Mouse (Mus musculus) liver, embryonic 12.5 days (tissue): ENCODE measurements around the gene Acot7. TPM values are rescaled to one million over a fixed set of nuclear protein-coding genes. Genes with fewer than 3 reads are reported as not detected.
"Not testable (repeated sequence)": the region's sequence is repeated elsewhere in the genome, so short reads cannot be mapped to it uniquely, and the experiment has no call there.

Experiments
- ATAC-seq: fragments of 200-750 bp; cut with Nextera tagmentation; 2 replicates; pipeline ENCODE4 v1.8.0; 2017; ENCODE audit warnings: moderate number of reproducible peaks, mild to moderate bottlenecking, moderate library complexity
- H3K27ac ChIP-seq: fragments of 300-500 bp; sonication (generic); 2 replicates; pipeline ENCODE4 v1.5.1; 2016; ENCODE audit warnings: mild to moderate bottlenecking
- H3K27me3 ChIP-seq: fragments of 300-500 bp; sonication (generic); replicated peaks from 2 replicates; pipeline ENCODE4 v1.6.1; 2016; ENCODE audit warnings: mild to moderate bottlenecking, moderate library complexity
- H3K36me3 ChIP-seq: fragments of 300-500 bp; sonication (generic); 2 replicates; pipeline ENCODE4 v1.6.1; 2016; ENCODE audit warnings: mild to moderate bottlenecking, moderate library complexity
- H3K4me1 ChIP-seq: fragments of 300-500 bp; sonication (generic); 2 replicates; pipeline ENCODE4 v1.6.1; 2016
- H3K4me2 ChIP-seq: fragments of 300-500 bp; sonication (generic); 2 replicates; pipeline ENCODE4 v1.6.1; 2016; ENCODE audit warnings: mild to moderate bottlenecking, moderate library complexity
- H3K4me3 ChIP-seq: fragments of 300-500 bp; sonication (generic); 2 replicates; pipeline ENCODE4 v1.5.1; 2016; ENCODE audit warnings: mild to moderate bottlenecking, moderate library complexity
- H3K9ac ChIP-seq: fragments of 300-500 bp; sonication (generic); 2 replicates; pipeline ENCODE4 v1.6.1; 2016; ENCODE audit warnings: mild to moderate bottlenecking, moderate library complexity
- H3K9me3 ChIP-seq: fragments of 300-500 bp; sonication (generic); replicated peaks from 2 replicates; pipeline ENCODE4 v1.6.1; 2016; ENCODE audit warnings: mild to moderate bottlenecking, moderate library complexity
- WGBS: fragments of 180-500 bp; shearing (Covaris S2); methylation state at CpG from one replicate; pipeline ENCODE4 v1.1.7; 2016; ENCODE audit not compliant: insufficient replicate concordance; 5-methylcytosine and 5-hydroxymethylcytosine counted together
- polyA plus RNA-seq: library from polyadenylated mRNA; unstranded; fragments of >200 nt; fragmentation: Nextera tagmentation; extraction: Ambion mirVana; gene quantifications from 2 replicates; pipeline ENCODE4 v1.2.1, GENCODE M21; 2016

Acot7 gene
- polyA plus RNA-seq, 1 experiment from 2014 or later: 36.2 TPM

DNA sequence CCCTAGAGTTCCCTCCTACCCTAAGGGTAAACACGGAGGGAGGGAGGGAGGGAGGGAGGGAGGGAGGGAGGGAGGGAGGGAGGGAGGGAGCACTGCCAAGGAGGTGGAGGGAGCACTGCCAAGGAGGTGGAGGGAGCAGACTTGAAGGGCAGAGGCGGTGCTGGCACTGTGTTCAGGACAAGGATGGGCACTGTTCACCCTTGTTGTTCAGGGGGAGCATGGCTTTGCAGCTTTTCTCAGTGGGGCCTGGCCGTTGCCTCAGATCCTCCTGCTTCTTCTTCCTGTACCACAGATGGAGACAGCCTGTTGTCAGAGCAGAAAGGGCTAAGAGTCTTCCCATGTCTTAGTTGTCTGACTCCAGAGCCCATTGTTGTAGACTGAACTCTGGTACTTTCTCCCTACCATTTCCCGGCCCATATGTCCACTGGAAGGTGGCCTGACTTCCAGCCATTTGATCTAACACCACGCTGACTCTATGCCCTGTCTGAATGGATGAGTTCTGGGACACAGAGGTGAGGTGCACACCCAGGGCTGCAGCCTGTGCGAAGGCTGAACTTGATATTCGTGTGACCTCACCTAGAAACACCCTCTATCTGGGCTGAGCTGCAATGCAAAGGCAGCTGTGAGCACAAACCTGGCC lies 43.0 kb downstream of the Acot7 start:
- Histone ChIP-seq H3K9ac (no peak overlapping the region), H3K27me3 (no peaks in the 10 kb centered on the region), H3K4me1 (no peaks in the 10 kb centered on the region), H3K36me3 (peaks cover 5% of the 10 kb centered on the region; the same call in 1 of the 2 replicates), H3K4me2 (no peak overlapping the region), H3K4me3 (no peak overlapping the region), H3K9me3 (no peaks in the 10 kb centered on the region), H3K27ac (no peak overlapping the region)
- WGBS: 58% methylated on average over 7 of the region's 7 CpGs
- 0 out of 2 replicates have a peak, but pooled peaks have one; percentile 11 for ATAC-seq

- no peak overlapping the region for H3K9ac ChIP-seq
- 0 out of 2 replicates have a peak, but pooled peaks have one; percentile 17 for ATAC-seq
- 66% methylated on average over 9 of the region's 9 CpGs for WGBS
- no peaks in the 10 kb centered on the region for H3K27me3 ChIP-seq
- no peak overlapping the region for H3K4me2 ChIP-seq
- no peaks in the 10 kb centered on the region for H3K9me3 ChIP-seq
- no peak overlapping the region for H3K4me3 ChIP-seq
- peaks cover 5% of the 10 kb centered on the region; the same call in 1 of the 2 replicates for H3K36me3 ChIP-seq
- H3K27ac ChIP-seq: no peak overlapping the region
- no peaks in the 10 kb centered on the region for H3K4me1 ChIP-seq
Observed at GRCm38 (mm10) chr4:152221411-152221887, 43.5 kb downstream of the Acot7 start.

DNA sequence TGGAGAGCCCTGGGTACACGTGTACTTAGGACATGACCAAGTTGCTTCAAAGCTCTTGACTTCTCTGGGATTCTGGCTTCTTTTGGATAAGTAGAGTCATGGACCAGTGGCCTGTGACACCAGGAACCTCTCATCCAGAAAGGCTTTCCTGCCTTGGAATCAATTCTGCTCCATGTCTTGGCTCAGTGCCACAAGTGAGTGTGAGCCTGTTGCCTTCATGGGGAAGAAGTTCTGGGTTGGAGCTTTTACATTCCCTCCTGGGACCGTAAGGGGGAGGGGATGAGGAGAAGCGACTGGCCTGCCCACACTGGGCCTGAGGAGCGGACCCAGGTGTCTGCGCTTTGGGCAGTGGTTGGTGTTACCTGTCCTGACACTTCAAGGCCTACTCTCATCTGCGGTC lies 44.2 kb downstream of the Acot7 start:
- WGBS: 73% methylated on average over 6 of the region's 6 CpGs
- no peak for ATAC-seq
- H3K4me1 ChIP-seq: no peaks in the 10 kb centered on the region
- no peak overlapping the region for H3K4me2 ChIP-seq
- H3K27me3 ChIP-seq: no peaks in the 10 kb centered on the region
- H3K9me3 ChIP-seq: no peaks in the 10 kb centered on the region
- no peak overlapping the region for H3K4me3 ChIP-seq
- no peak overlapping the region for H3K9ac ChIP-seq
- H3K27ac ChIP-seq: no peak overlapping the region
- peaks cover 5% of the 10 kb centered on the region; the same call in 1 of the 2 replicates for H3K36me3 ChIP-seq

- Histone ChIP-seq H3K9ac (no peak overlapping the region), H3K4me1 (no peaks in the 10 kb centered on the region), H3K27me3 (no peaks in the 10 kb centered on the region), H3K9me3 (no peaks in the 10 kb centered on the region), H3K4me3 (no peak overlapping the region), H3K36me3 (peaks cover 5% of the 10 kb centered on the region; the same call in 1 of the 2 replicates), H3K27ac (no peak overlapping the region), H3K4me2 (no peak overlapping the region)
- 24% methylated on average over 1 of the region's 1 CpGs for WGBS
- no peak for ATAC-seq
Observed at GRCm38 (mm10) chr4:152222513-152222912, 44.6 kb downstream of the Acot7 start.

GRCm38 (mm10) chr4:152224156-152224555 lies 46.2 kb downstream of the Acot7 start:
- WGBS: 62% methylated on average over 5 of the region's 5 CpGs
- no peak overlapping the region for H3K27ac ChIP-seq
- H3K27me3 ChIP-seq: no peaks in the 10 kb centered on the region
- H3K36me3 ChIP-seq: peaks cover 5% of the 10 kb centered on the region; the same call in 1 of the 2 replicates
- no peak overlapping the region for H3K9ac ChIP-seq
- no peak overlapping the region for H3K4me3 ChIP-seq
- no peaks in the 10 kb centered on the region for H3K9me3 ChIP-seq
- H3K4me2 ChIP-seq: no peak overlapping the region
- no peaks in the 10 kb centered on the region; the same call in 1 of the 2 replicates for H3K4me1 ChIP-seq
- no peak for ATAC-seq

GRCm38 (mm10) chr4:152226901-152227486 lies 49.1 kb downstream of the Acot7 start:
- no peak overlapping the region for H3K27ac ChIP-seq
- no peaks in the 10 kb centered on the region; the same call in 1 of the 2 replicates for H3K4me1 ChIP-seq
- peaks cover 7% of the 10 kb centered on the region; the same call in 1 of the 2 replicates for H3K36me3 ChIP-seq
- H3K4me3 ChIP-seq: no peak overlapping the region
- H3K4me2 ChIP-seq: no peak overlapping the region
- no peaks in the 10 kb centered on the region for H3K27me3 ChIP-seq
- 83% methylated on average over 13 of the region's 13 CpGs for WGBS
- H3K9me3 ChIP-seq: no peaks in the 10 kb centered on the region
- ATAC-seq: no peak
- no peak overlapping the region for H3K9ac ChIP-seq

DNA sequence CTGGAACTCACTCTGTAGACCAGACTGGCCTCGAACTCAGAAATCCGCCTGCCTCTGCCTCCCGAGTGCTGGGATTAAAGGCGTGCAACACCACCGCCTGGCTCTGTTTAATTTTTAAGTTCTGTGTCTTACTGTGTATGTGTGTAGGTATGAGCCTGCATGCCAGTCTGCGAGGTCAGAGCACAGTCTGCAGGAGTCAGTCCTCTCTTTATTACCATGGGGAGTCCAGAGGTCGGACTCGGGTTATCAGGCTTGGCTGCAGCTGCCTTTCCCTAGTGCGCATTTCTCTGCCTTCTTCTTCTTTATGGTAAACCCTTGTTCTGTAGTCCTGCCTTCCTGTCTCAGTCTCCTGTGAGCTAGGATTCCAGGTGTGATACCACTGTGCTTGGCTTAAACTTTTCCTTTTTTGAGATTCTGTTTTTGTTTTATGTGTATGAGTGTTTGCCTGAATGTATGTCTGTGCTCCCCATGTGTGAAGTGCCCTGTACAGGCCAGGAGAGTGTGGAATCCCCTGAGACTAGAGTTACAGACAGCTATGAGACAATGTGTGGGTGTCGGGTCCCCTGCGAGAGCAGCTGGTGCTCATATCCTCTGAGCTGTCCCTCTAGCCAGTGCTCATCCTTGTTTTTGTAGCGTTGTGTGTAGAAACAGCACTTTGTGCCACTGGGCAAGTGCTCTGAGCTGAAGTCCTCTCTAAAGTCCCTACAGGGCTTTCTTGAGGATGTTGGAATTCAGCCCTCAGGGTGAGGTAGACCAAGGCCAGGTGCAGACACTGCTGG lies 50.0 kb downstream of the Acot7 start:
- Histone ChIP-seq H3K36me3 (peaks cover 7% of the 10 kb centered on the region; the same call in 1 of the 2 replicates), H3K4me3 (no peak overlapping the region), H3K9ac (no peak overlapping the region), H3K9me3 (no peaks in the 10 kb centered on the region), H3K27me3 (no peaks in the 10 kb centered on the region), H3K27ac (no peak overlapping the region), H3K4me2 (no peak overlapping the region), H3K4me1 (no peaks in the 10 kb centered on the region; the same call in 1 of the 2 replicates)
- ATAC-seq: no peak
- WGBS: 81% methylated on average over 12 of the region's 12 CpGs

GRCm38 (mm10) chr4:152230331-152230730 lies 52.4 kb downstream of the Acot7 start:
- H3K27ac ChIP-seq, H3K36me3 ChIP-seq, H3K4me3 ChIP-seq, H3K27me3 ChIP-seq, ATAC-seq, H3K9me3 ChIP-seq, H3K4me1 ChIP-seq, H3K4me2 ChIP-seq, H3K9ac ChIP-seq: not testable (repeated sequence)
- WGBS: 49% methylated on average over 4 of the region's 4 CpGs

DNA sequence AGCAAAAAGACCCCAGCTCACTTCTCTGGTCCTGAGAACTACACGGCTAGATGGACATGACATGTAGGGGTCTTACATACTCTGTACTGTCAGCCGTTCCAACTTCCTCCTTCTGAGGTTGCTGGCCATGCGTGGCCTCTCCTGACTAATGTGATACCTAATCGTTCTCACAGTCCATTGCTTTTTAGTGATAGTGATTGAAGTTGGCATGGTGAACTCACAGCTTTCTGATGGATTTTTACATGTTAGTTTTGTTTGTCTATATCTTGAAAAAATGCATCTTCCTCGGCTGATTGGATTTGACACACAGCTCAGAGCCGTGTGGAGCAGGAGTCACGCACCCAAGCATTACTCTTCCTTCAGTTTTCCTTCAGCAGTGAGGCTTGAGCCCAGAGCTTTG lies 53.4 kb downstream of the Acot7 start:
- Histone ChIP-seq H3K4me2 (no peak overlapping the region), H3K9me3 (no peaks in the 10 kb centered on the region), H3K27me3 (no peaks in the 10 kb centered on the region), H3K36me3 (peaks cover 8% of the 10 kb centered on the region; the same call in 1 of the 2 replicates), H3K4me3 (no peak overlapping the region), H3K4me1 (no peaks in the 10 kb centered on the region; the same call in 1 of the 2 replicates), H3K9ac (no peak overlapping the region), H3K27ac (no peak overlapping the region)
- ATAC-seq: no peak
- 63% methylated on average over 7 of the region's 7 CpGs for WGBS

DNA sequence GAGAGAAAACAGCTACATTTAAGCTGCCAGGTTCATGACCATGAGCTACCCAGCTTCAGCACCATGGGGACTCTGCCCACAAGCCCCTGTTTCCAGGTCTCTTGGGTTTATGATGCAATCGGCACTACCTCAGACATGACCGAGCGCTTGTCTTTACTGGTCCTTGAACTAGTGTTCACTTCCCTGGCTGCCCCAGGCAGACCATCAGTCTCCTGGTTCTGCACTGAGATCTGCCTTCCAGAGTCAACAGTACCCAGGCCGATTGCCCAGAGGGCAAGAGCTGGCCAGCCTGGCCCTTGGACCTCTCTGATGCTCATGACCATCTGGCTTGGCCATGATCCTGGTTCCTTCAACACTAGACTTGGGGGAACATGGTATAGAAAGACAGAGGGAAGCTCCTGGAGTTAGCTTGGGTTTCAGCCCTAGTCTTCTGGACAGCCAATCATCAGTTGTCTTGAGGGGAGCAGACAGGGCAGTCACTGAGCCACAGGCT lies 54.5 kb downstream of the Acot7 start:
- WGBS: 83% methylated on average over 4 of the region's 4 CpGs
- H3K4me1 ChIP-seq: no peaks in the 10 kb centered on the region; the same call in 1 of the 2 replicates
- no peaks in the 10 kb centered on the region for H3K9me3 ChIP-seq
- H3K27ac ChIP-seq: no peak overlapping the region
- no peaks in the 10 kb centered on the region for H3K27me3 ChIP-seq
- no peak overlapping the region for H3K4me3 ChIP-seq
- H3K36me3 ChIP-seq: peaks cover 8% of the 10 kb centered on the region
- no peak overlapping the region for H3K9ac ChIP-seq
- no peak overlapping the region for H3K4me2 ChIP-seq
- no peak for ATAC-seq

DNA sequence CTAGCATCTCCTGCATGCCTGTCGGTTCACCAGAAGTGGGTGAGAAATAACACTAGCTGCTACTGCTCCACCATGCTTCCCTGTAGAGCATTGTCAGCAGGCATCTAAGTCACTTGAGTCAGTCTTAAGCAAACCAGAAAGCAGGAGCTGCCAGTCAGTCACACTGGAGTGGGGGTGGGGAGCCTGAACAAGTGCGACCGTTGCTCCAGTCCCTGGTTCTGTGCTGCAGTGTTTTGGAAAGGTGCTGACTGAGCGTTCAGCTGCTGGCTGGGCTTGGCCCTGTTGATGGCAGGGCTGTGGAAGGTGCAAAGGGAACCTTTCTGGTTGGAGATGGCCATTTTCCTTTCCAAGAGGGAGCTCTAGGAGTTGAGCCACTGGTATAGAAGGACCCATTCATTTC lies 62.0 kb downstream of the Acot7 start:
- Histone ChIP-seq H3K27me3 (no peaks in the 10 kb centered on the region), H3K9ac (no peak overlapping the region), H3K27ac (no peak overlapping the region), H3K4me2 (no peak overlapping the region), H3K9me3 (no peaks in the 10 kb centered on the region), H3K36me3 (peaks cover 18% of the 10 kb centered on the region), H3K4me3 (no peak overlapping the region), H3K4me1 (peaks cover 4% of the 10 kb centered on the region; the same call in 1 of the 2 replicates)
- ATAC-seq: no peak
- WGBS: 56% methylated on average over 4 of the region's 4 CpGs
